Mouse (Mus musculus): ENCODE data around the gene Slc32a1.

DNA sequence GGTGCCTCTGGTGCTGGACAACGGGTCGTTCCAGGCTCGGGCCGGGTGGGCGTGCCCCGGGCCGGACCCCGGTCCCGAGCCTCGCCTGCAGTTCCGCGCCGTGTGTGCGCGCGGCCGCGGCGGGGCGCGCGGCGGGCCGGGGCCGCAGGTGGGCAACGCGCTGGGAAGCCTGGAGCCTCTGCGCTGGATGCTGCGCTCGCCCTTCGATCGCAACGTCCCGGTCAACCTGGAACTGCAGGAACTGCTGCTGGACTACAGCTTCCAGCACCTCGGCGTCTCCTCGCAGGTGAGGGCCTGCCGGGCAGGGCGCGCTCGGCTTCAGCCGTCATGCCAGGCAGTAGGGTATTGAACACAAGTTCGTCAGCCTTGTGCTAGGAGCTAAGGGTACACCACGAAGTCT is 14.7 kb downstream of the Slc32a1 start:
- TF ChIP-seq CTCF (IDR thresholded peaks at IDR 0.05; ENCODE audit: low read depth) = no peak
- no peak for TF ChIP-seq EP300 (IDR thresholded peaks at IDR 0.05; ENCODE audit: low read depth)

Data from heart, postnatal 0 days (tissue).